Mouse (Mus musculus): ENCODE measurements at regions not wholly inside any gene's neighbourhood (a gene's known extent, or its start where the extent isn't known, plus 50 kb on each side); places are given as distances from the start of the nearest gene placed in this dataset.

- H3K27me3 ChIP-seq (ENCODE audit: control insufficient read depth, insufficient read depth, low read length) = no peaks in the 10 kb centered on the region
- no peak overlapping the region for H3K9ac ChIP-seq (replicated peaks; ENCODE audit: low read depth, low read length)
- H3K36me3 ChIP-seq (ENCODE audit: control insufficient read depth, insufficient read depth, low read length) = no peaks in the 10 kb centered on the region
- H3K27ac ChIP-seq (ENCODE audit: low read length) = no peak overlapping the region
- no peaks in the 10 kb centered on the region for H3K4me1 ChIP-seq (ENCODE audit: control insufficient read depth, insufficient read depth, low read length)
- WGBS = 86% methylated on average over 4 of the region's 4 CpGs
- ATAC-seq (ENCODE audit: insufficient number of reproducible peaks, insufficient read depth, low FRiP score, low read depth) = no peak
- no peak overlapping the region for H3K4me3 ChIP-seq (ENCODE audit: low read depth, low read length)
- no peaks in the 10 kb centered on the region for H3K9me3 ChIP-seq (ENCODE audit: control insufficient read depth, low read depth, low read length)
- no peak overlapping the region for H3K4me2 ChIP-seq (replicated peaks; ENCODE audit: low read depth, low read length)
These were observed 132.0 kb downstream of the Gm11146 start for GRCm38 (mm10) chr16:77469903-77470302.

- no peaks in the 10 kb centered on the region for H3K4me1 ChIP-seq (ENCODE audit: control insufficient read depth, insufficient read depth, low read length)
- no peaks in the 10 kb centered on the region for H3K9me3 ChIP-seq (ENCODE audit: control insufficient read depth, low read depth, low read length)
- H3K4me3 ChIP-seq (ENCODE audit: low read depth, low read length) = no peak overlapping the region
- no peak overlapping the region for H3K27ac ChIP-seq (ENCODE audit: low read length)
- H3K4me2 ChIP-seq (replicated peaks; ENCODE audit: low read depth, low read length) = no peak overlapping the region
- no peak overlapping the region for H3K9ac ChIP-seq (replicated peaks; ENCODE audit: low read depth, low read length)
- no peak for ATAC-seq (ENCODE audit: insufficient number of reproducible peaks, insufficient read depth, low FRiP score, low read depth)
- no peaks in the 10 kb centered on the region for H3K36me3 ChIP-seq (ENCODE audit: control insufficient read depth, insufficient read depth, low read length)
- H3K27me3 ChIP-seq (ENCODE audit: control insufficient read depth, insufficient read depth, low read length) = no peaks in the 10 kb centered on the region
- WGBS = 73% methylated on average over 6 of the region's 6 CpGs
These were observed 132.5 kb downstream of the Gm11146 start for GRCm38 (mm10) chr16:77469328-77469875.

GRCm38 (mm10) chr16:77467216-77467615 lies 134.7 kb downstream of the Gm11146 start:
- no peak overlapping the region for H3K4me3 ChIP-seq (ENCODE audit: low read depth, low read length)
- H3K4me1 ChIP-seq (ENCODE audit: control insufficient read depth, insufficient read depth, low read length) = no peaks in the 10 kb centered on the region
- no peak overlapping the region for H3K27ac ChIP-seq (ENCODE audit: low read length)
- H3K9me3 ChIP-seq (ENCODE audit: control insufficient read depth, low read depth, low read length) = no peaks in the 10 kb centered on the region
- H3K36me3 ChIP-seq (ENCODE audit: control insufficient read depth, insufficient read depth, low read length) = no peaks in the 10 kb centered on the region
- H3K27me3 ChIP-seq (ENCODE audit: control insufficient read depth, insufficient read depth, low read length) = no peaks in the 10 kb centered on the region
- WGBS = 60% methylated on average over 12 of the region's 12 CpGs
- H3K4me2 ChIP-seq (replicated peaks; ENCODE audit: low read depth, low read length) = no peak overlapping the region
- no peak overlapping the region for H3K9ac ChIP-seq (replicated peaks; ENCODE audit: low read depth, low read length)
- ATAC-seq (ENCODE audit: insufficient number of reproducible peaks, insufficient read depth, low FRiP score, low read depth) = no peak

GRCm38 (mm10) chr16:77464623-77465022 lies 137.3 kb downstream of the Gm11146 start:
- Histone ChIP-seq H3K36me3 (ENCODE audit: control insufficient read depth, insufficient read depth, low read length) (no peaks in the 10 kb centered on the region), H3K4me1 (ENCODE audit: control insufficient read depth, insufficient read depth, low read length) (no peaks in the 10 kb centered on the region), H3K9ac (replicated peaks; ENCODE audit: low read depth, low read length) (no peak overlapping the region), H3K4me3 (ENCODE audit: low read depth, low read length) (no peak overlapping the region), H3K4me2 (replicated peaks; ENCODE audit: low read depth, low read length) (no peak overlapping the region), H3K27ac (ENCODE audit: low read length) (no peak overlapping the region), H3K27me3 (ENCODE audit: control insufficient read depth, insufficient read depth, low read length) (no peaks in the 10 kb centered on the region), H3K9me3 (ENCODE audit: control insufficient read depth, low read depth, low read length) (no peaks in the 10 kb centered on the region)
- 68% methylated on average over 6 of the region's 6 CpGs for WGBS
- ATAC-seq (ENCODE audit: insufficient number of reproducible peaks, insufficient read depth, low FRiP score, low read depth) = no peak

GRCm38 (mm10) chr16:77461922-77462321 lies 140.0 kb downstream of the Gm11146 start:
- no peak for ATAC-seq (ENCODE audit: insufficient number of reproducible peaks, insufficient read depth, low FRiP score, low read depth)
- 71% methylated on average over 3 of the region's 3 CpGs for WGBS
- no peak overlapping the region for H3K4me2 ChIP-seq (replicated peaks; ENCODE audit: low read depth, low read length)
- H3K36me3 ChIP-seq (ENCODE audit: control insufficient read depth, insufficient read depth, low read length) = no peaks in the 10 kb centered on the region
- no peaks in the 10 kb centered on the region for H3K9me3 ChIP-seq (ENCODE audit: control insufficient read depth, low read depth, low read length)
- H3K4me3 ChIP-seq (ENCODE audit: low read depth, low read length) = no peak overlapping the region
- H3K9ac ChIP-seq (replicated peaks; ENCODE audit: low read depth, low read length) = no peak overlapping the region
- H3K4me1 ChIP-seq (ENCODE audit: control insufficient read depth, insufficient read depth, low read length) = no peaks in the 10 kb centered on the region
- no peak overlapping the region for H3K27ac ChIP-seq (ENCODE audit: low read length)
- H3K27me3 ChIP-seq (ENCODE audit: control insufficient read depth, insufficient read depth, low read length) = no peaks in the 10 kb centered on the region

- no peaks in the 10 kb centered on the region for H3K36me3 ChIP-seq (ENCODE audit: control insufficient read depth, insufficient read depth, low read length)
- WGBS = 86% methylated on average over 1 of the region's 1 CpGs
- no peak overlapping the region for H3K27ac ChIP-seq (ENCODE audit: low read length)
- no peak overlapping the region for H3K4me3 ChIP-seq (ENCODE audit: low read depth, low read length)
- no peaks in the 10 kb centered on the region for H3K4me1 ChIP-seq (ENCODE audit: control insufficient read depth, insufficient read depth, low read length)
- H3K27me3 ChIP-seq (ENCODE audit: control insufficient read depth, insufficient read depth, low read length) = no peaks in the 10 kb centered on the region
- no peaks in the 10 kb centered on the region for H3K9me3 ChIP-seq (ENCODE audit: control insufficient read depth, low read depth, low read length)
- H3K4me2 ChIP-seq (replicated peaks; ENCODE audit: low read depth, low read length) = no peak overlapping the region
- ATAC-seq (ENCODE audit: insufficient number of reproducible peaks, insufficient read depth, low FRiP score, low read depth) = no peak
- H3K9ac ChIP-seq (replicated peaks; ENCODE audit: low read depth, low read length) = no peak overlapping the region
These were observed 140.4 kb downstream of the Gm11146 start for GRCm38 (mm10) chr16:77461459-77461858.

- Histone ChIP-seq H3K9me3 (ENCODE audit: control insufficient read depth, low read depth, low read length) (no peaks in the 10 kb centered on the region), H3K36me3 (ENCODE audit: control insufficient read depth, insufficient read depth, low read length) (no peaks in the 10 kb centered on the region), H3K4me1 (ENCODE audit: control insufficient read depth, insufficient read depth, low read length) (no peaks in the 10 kb centered on the region), H3K27ac (ENCODE audit: low read length) (no peak overlapping the region), H3K4me3 (ENCODE audit: low read depth, low read length) (no peak overlapping the region), H3K4me2 (replicated peaks; ENCODE audit: low read depth, low read length) (no peak overlapping the region), H3K27me3 (ENCODE audit: control insufficient read depth, insufficient read depth, low read length) (no peaks in the 10 kb centered on the region), H3K9ac (replicated peaks; ENCODE audit: low read depth, low read length) (no peak overlapping the region)
- no peak for ATAC-seq (ENCODE audit: insufficient number of reproducible peaks, insufficient read depth, low FRiP score, low read depth)
- WGBS = 64% methylated on average over 2 of the region's 2 CpGs
These were observed 142.2 kb downstream of the Gm11146 start for GRCm38 (mm10) chr16:77459651-77460050.

- Histone ChIP-seq H3K9ac (replicated peaks; ENCODE audit: low read depth, low read length) (no peak overlapping the region), H3K27ac (ENCODE audit: low read length) (no peak overlapping the region), H3K9me3 (ENCODE audit: control insufficient read depth, low read depth, low read length) (no peaks in the 10 kb centered on the region), H3K27me3 (ENCODE audit: control insufficient read depth, insufficient read depth, low read length) (no peaks in the 10 kb centered on the region), H3K4me3 (ENCODE audit: low read depth, low read length) (no peak overlapping the region), H3K36me3 (ENCODE audit: control insufficient read depth, insufficient read depth, low read length) (no peaks in the 10 kb centered on the region), H3K4me1 (ENCODE audit: control insufficient read depth, insufficient read depth, low read length) (peaks cover 7% of the 10 kb centered on the region; the same call in 1 of the 2 replicates), H3K4me2 (replicated peaks; ENCODE audit: low read depth, low read length) (no peak overlapping the region)
- no peak for ATAC-seq (ENCODE audit: insufficient number of reproducible peaks, insufficient read depth, low FRiP score, low read depth)
- 86% methylated on average over 6 of the region's 6 CpGs for WGBS
These were observed 157.2 kb downstream of the Gm11146 start for GRCm38 (mm10) chr16:77444647-77445046.

- no peak for ATAC-seq (ENCODE audit: insufficient number of reproducible peaks, insufficient read depth, low FRiP score, low read depth)
These were observed 157.9 kb downstream of the Gm11146 start for GRCm38 (mm10) chr16:77444006-77444405.

More at GRCm38 (mm10) chr16:77444006-77444405, 157.9 kb downstream of the Gm11146 start:
- Histone ChIP-seq H3K9me3 (ENCODE audit: control insufficient read depth, low read depth, low read length) (no peaks in the 10 kb centered on the region), H3K36me3 (ENCODE audit: control insufficient read depth, insufficient read depth, low read length) (no peaks in the 10 kb centered on the region), H3K4me1 (ENCODE audit: control insufficient read depth, insufficient read depth, low read length) (peaks cover 4% of the 10 kb centered on the region; the same call in 1 of the 2 replicates), H3K27me3 (ENCODE audit: control insufficient read depth, insufficient read depth, low read length) (no peaks in the 10 kb centered on the region), H3K4me2 (replicated peaks; ENCODE audit: low read depth, low read length) (no peak overlapping the region), H3K4me3 (ENCODE audit: low read depth, low read length) (no peak overlapping the region), H3K27ac (ENCODE audit: low read length) (no peak overlapping the region), H3K9ac (replicated peaks; ENCODE audit: low read depth, low read length) (no peak overlapping the region)
- WGBS = 22% methylated on average over 4 of the region's 4 CpGs
